Mouse (Mus musculus) thymus, postnatal 4 days (tissue): ENCODE data around the gene Numb.

Source experiments
- DNase-seq: peaks from one replicate; pipeline ENCODE4 v3.0.0; 2021

Gene Numb

DNA sequence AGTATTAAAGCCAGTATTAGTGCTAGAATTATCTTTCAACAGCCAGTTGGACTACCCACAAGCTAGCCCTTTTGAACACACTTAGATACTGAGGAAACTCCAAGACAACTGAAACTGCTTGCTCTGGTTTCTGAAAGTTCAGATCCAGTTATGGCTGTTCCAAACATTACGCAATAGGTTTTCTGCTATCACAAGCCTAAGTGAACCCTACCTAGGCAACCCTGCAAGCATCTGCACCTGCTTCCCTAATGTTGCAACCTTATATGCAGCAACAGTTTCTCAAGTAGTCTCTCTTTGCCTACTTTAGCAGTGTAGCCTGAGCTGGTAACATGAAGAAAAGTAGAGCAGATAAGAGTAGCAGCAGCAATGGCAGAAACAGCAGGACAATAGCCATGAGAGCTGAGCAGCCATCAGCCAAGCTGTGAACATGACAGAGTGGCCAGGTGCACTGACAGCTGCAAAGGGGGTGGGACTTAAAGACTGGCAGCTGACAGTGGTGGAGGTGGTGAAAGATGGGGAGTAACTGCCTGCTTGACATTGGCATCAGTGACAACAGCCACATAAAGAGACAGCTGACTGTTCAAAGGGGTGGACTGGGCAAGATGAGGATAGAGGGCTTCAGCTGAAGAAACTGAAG, 73.0 kb downstream of the Numb start:
- DNase-seq, result no peak

DNA sequence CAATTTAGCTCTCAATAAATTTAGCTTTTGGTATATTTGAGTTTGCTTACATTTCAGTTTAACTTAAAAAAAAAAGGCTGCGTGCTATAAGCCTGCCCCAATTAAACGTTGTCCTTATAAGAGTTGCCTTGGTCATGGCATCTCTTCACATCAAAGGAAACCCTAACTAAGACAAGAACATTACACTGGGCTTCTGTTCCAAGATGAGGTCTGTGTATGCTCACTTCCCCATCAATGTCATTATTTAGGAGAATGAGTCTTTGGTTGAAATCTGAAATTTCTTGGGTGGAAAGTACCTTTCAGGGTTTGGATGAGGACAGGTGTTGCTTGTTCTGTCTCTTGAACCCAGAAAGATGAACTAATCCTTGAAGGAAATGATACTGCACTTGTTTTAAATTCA, 73.9 kb downstream of the Numb start:
- DNase-seq, result no peak

DNA sequence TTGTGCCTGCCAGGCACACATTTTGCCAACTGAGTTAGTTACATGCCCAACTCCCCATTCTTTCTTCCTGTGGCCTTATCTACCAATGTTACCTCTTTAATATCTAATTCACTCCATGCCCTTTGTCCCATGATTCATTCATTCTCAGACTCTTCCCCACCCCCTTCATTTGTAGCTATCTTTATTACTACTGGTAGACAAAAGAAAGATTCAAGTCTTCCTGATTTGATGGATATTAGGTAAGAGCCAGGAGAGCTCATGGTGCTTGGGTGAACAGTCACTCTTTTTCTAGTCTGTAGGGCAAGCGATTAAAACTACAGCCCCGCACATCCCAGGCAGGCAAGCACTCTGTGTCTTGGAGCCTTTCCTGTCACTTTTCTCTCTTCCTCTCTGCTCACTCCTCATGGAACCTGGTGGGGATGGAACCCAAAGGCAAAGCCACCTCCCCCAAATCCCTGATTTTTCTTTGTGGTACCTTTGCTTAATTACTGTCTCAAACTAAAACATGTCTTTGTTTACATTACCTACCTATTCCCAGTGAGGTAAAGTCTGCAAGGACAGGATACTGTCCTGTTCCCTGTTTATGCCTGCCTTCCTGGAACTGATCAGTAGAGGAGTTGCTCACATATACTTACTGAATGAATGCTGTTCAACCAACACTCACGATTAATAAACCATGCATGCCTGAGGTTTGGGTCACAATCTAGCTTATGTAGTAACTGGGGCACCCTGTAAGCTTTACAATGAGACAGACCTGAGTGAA, 78.9 kb downstream of the Numb start:
- DNase-seq, result no peak

DNA sequence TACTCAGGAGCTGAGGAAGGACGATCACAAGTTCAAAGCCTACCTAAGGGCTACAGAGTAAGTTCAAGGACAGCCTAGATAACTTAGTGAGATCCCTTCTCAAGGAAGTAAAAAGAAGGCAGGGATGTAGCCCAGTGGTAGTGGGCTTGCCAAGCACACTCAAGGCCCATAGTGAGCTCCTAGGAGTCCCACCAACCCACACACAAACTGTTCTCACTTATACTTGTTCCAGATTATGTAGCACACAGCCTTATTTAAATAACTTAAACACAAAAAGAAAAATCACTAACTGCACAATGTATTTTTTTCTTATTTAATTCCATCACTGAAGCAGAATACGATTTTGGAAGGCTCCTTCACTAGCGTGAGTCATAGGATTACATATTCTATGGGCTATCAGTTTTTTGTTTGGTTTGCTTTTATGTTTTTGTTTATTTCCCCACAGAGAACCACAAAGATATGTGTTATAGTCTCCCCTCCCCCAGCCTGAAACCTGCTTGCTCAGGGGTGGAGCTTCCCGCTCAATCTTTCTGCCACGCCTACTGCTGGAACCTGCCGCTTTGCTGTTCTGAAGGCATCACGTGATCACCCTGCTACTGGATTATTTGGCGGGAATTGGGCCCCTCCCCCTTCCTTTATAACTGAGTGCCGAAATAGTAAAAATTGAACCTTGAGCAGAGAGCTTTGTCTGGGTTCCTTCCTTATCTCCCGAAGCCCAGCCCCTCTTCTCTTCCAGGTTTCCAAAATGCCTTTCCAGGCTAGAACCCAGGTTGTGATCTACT, 80.1 kb downstream of the Numb start:
- no peak for DNase-seq

DNA sequence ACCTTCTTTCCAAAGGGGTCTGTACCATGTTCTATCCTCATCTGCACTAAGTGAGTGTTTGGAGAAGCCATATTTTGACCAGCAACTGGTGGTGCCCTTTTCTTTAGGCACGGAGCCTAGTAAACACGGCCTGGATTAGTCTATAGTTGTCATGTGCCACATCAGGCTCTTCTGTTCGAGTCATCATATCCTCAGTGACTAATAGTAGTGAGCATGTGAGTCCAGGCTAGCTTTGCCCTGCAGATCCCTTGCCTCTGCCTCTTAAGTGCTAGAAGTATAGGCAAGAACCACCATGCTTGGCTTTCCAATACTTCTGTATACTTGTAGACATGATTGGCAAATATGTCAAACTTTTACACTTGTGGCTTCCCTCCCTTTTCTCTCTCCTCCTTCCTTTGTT, 87.8 kb downstream of the Numb start:
- no peak for DNase-seq

DNA sequence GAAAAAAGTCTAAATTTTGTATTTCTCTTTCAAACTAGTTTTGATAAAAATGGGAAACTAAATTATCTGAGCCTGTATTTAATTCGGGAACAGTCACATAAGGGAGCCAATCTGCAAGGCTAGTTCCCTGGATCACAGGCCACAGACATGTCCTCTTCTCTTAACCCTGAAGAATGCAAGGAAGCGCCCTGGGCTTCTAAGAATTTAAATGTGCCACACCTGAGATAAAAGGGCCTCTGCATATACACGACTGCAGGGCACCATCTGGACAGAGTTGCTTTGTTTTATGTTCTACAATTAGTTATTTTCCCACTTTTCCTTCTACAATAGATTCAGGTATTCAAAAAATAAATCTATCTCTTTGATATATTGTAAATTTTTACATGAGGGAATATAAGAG, 91.3 kb downstream of the Numb start:
- DNase-seq, result no peak

DNA sequence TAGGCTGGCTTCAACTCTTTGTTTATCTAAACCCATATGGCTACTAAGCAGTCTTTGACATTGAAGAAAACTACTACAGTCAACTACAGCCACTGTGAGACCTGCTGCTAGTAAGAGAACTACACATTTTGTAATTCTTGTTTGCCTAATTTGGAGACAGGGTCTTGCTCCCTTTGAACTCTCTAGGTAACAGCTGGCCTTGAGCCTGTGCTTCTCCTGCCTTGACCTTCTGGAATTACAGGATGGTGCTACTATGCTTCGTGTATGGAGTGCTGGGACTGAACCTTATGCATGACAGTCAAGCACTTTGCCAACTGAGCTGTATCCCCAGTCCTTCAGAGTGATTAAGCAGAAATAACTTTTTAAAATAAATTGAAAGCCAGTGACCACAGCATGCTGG, 105.1 kb downstream of the Numb start:
- no peak for DNase-seq

DNA sequence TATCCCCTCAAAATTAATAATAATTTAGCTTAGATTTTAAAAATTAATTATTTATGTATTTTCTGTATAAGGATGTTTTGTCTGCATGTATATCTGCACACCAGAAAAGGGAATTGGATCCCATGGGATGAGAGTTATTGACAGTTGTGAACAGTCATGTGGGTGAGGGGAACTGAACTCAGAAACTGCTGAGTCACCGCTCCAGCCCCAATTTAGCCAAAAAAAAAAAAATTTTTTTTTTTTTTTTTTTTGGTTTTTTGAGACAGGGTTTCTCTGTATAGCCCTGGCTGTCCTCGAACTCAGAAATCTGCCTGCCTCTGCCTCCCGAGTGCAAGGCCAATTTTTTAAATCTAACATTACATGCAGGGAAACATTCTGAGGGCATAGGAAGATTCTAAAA, 109.8 kb downstream of the Numb start:
- no peak for DNase-seq

DNA sequence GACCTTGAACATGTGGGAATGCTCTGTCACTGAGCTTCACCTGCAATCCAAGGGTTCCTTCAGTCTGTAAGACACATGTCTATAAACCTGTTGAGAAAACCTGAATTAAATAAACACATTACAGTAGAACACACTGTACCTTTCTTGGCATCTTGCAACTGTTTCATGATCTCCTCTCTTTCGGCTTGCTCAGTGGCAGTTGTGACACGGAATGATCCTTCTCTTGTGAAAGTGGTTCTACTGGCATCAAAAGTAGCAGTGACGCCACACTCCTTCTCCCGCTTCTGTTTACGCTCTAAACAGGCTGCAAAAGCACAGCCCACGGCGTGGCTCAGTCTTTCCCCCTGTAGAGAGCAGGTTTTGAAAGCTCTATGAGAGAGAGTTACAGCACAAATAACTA, 118.1 kb downstream of the Numb start:
- DNase-seq, result no peak

DNA sequence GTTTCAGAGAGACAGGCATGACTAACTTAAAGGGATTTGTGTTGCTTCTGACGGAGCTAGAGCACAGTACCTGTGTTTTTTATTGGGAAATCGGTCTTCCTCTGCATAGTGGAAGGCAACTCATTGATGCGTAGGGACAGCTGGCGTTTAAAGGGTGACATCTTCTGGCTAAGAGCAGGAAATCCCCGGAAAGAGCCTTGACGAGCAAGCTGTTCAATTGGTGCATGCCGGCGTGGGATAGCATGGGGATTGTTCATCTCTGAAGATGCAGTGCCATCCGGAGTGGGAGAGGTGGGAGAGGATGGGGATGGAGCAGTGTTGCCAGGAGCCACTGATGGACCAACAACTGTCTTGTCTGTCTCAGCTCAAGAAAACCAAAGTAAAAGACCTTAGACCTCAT, 120.8 kb downstream of the Numb start:
- DNase-seq, result no peak

DNA sequence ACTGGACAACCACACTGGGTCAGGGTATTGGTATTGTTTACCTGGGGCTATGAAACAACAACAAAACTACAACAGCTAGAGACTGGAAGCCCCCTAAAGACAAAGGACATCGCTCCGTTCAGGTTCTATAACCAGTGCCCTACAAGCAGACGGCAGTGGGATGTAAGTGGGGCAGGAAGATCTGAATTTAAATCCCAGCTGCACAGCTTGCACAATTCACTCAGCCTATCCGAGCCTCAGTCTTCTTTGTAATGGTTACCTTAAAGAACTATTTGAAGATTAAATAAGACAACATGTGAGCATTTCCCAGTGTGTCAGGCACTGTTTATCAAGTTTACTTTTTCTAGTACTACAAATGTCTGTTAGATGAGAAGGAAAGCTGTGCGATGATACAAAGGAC, 123.4 kb downstream of the Numb start:
- no peak for DNase-seq

DNA sequence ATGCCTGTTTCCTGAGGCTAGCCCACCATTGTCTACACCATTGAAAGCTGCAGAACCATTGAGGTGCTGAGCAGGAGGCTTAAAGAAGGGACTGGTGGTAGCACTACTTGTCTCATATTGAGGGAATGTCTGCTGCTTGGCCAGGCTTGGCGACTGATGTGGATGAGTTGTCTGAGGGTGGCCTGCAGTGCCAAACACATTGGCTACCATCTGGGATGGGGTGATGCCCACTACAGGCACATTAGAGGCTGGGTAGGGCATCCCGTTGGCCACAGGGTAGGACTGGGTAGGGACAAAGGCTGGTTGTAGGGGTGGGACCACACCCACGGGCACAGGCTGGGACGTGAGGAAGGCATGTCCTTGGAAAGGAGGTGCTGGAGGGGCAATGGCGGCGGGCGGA, 126.1 kb downstream of the Numb start:
- DNase-seq, result no peak

DNA sequence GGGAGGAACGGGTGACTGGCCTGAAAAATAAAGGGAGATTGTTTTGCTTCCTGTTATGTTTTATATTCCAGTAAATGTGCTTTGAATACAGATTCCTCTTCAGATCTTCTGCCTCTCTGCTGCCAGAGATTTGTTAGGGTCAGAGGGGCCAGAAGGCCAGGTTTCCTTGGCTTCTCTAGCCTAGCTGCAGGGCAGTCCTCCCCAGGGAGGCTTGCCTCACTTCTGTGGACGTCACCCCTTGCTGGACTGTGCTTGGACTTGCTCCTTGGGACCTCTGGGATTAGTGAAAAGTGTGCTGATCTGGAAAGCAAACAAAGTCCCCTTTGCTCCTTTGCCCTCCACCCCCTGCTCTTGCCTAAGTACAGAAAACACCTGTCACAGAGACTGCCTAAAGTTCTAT, 126.7 kb downstream of the Numb start:
- DNase-seq, result no peak

DNA sequence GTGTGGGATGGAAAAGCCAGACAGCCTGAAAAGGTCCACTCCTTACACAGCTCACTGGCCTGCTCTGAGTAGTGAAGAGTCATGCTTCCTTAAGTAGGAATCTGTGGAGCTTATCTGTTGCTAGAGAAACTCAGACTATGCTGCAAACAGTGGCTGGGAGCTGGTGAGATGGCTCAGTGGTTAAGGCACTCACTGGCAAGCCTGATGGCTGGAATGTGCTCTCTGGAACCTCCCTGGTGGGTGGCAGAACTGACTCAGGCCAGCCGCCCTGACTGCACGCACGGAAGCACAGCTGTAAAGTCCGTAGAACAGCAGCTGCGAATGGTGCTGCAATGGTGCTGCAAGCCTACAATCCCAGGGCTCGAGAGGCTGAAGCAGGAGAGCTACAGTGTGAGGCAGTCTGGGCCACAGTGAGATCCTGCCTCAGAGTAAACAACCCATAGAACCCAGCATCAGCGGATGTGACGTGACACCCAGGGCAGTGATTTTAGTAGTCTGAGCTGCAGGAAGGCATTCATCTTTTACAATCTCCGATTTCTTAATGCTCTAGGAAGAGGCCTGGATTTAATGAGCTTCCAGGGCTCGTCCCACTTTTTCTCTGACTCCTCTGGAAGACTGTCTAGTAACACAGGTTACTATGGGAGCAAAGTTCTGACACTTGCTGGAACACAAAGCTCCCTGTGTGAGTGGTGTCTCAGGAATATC, 128.9 kb downstream of the Numb start:
- DNase-seq, result no peak

DNA sequence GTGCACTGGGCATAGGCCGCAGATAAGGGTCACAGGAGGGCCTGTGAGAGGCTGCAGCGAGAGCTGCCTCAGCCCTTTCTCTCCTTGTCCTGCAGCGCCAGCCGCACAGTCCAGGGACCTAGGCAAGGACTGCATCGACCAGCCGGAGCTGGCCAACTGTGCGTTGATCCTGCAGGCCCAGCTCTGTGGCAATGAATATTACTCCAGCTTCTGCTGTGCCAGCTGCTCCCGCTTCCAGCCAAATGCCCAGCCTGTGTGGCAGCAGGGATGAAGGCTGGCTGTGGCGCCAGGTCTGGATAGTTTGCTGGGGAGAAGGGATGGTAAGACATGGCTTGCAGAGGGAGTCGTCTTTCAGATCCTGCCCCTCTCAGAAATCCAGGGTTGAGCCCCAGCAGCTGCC, 130.0 kb downstream of the Numb start:
- DNase-seq, result no peak

DNA sequence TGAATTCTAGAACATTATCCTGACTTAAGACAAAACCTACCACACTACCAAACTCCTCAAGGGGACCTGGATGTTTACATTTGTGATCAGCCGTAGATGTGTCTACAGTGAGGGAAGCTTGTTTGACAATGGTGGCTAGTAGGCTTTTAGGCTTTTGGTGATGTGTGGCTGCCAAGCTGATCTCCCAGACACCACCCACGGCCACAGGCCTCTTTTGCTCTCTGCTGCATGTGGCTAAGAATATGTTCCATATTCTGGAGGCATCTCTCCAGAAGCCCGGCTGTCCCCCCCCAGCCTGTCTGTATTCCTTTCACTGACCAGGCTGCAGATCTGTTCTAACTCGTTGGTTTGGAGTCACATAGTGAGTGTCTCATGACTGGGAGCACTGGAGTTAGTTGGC, 131.0 kb downstream of the Numb start:
- DNase-seq, result no peak

DNA sequence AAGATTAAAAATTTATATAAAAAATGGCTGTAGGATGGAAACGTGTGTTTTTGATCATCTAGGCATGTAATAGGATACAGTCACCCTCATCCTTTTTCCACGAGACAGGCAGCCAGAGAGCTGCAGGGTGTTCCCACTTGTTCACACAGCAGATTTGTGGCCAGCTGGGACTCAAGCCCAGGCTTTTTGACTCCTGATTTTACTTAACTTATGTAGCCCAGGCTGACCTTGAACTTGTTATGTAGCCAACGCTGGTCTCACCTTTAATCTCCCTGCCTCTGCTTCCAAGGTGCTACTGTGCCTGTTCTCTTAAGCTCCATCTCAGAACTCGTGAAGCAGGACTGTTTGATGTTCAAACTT, 132.0 kb downstream of the Numb start:
- no peak for DNase-seq

DNA sequence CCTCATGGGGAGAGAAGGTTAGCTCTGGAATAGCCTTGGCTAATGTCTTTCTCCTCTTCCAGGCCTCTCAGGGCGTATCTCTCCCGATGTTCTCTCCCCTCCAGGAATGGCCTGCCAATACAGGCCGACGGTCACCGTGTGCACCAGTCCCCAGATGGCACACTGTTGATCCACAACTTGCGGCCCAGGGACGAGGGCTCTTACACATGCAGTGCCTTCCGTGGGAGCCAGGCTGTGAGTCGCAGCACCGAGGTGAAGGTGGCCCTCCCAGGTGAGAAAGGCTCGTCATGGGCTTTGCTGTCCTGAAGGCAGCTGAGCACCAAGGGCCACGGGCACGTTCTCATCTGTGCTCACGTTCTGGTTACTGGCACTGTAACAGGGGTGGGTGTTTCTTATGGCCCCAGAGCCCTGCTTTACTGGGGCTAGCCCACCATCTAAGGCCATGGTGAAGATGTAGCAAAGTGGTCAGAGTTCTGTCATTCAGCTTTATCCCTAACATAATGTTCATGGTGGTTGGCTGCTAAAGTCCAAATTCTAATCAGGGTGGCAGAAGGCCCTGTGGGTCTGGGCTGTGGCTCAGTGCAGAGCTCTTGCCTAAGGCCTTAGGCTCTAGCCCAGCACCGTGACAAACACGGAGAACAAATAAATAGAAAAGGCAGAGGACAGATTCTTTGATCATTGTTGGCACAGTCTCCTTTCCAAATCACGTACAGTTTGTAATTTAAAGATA, 132.5 kb downstream of the Numb start:
- DNase-seq, result no peak

DNA sequence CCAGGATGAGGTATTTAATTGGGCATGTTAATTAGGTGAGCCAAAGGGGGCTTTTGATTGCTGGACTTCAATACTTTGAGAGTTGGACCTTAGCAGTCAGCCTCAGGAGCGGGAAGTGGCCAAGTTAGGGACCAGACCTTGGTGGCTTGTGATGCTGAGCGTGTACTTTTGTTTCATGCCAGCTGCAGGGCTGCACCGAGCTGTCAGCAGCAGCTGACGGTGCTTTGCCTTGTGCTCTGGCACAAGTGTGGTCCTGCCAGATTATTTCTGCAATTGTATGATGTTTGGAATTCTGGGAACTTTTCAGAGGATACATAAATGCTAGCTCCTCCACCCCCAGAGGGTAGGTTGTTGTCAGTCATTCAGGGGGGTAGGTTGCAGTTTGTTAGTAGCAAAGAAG, 136.4 kb downstream of the Numb start:
- DNase-seq, result no peak

DNA sequence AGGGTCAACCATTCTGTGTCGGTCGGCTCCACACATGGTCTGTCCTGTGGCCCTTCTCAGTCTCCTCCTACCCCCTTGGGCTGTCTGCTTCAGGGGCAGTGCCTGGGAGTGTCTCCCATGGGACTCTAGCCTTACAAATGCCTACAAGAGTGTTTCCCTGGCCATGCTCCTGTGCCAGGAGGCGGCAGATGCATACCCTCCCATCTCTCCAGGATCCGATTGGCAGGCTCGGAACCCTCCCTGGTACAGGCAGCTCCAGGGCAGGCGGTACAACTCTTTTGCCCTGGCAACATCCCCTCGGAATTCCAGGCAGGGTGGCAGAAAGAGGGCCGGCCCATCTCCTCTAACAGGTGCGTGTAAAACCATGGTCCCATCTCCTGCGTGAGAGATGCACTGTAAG, 139.1 kb downstream of the Numb start:
- DNase-seq, result no peak

DNA sequence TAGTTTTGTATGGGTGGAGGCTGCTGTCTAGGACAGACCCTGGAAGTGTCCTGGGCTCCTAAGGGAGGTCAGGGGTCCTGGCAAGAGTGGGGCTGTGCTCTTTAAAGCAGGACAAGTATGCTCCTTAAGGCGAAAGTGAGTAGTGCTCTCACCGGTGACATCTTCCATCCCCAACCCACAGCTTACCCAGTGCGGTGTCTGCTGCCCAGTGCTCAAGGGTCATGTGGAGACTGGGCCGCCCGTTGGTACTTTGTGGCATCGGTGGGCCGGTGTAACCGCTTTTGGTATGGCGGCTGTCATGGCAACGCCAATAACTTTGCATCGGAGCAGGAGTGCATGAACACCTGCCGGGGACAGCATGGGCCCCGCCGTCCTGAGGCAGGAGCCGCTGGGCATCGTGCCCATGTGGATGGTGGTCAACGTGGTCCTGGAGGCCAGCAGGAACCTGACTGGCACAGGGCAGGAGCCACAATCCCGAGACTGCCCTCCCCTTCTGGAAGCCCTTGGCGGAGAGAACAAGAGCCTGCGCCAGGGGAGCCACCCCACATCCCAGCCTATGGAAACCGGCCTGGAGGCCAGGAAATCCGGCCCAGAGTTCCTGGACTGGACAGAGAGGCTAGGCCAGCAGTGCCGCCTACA, 140.0 kb downstream of the Numb start:
- no peak for DNase-seq

DNA sequence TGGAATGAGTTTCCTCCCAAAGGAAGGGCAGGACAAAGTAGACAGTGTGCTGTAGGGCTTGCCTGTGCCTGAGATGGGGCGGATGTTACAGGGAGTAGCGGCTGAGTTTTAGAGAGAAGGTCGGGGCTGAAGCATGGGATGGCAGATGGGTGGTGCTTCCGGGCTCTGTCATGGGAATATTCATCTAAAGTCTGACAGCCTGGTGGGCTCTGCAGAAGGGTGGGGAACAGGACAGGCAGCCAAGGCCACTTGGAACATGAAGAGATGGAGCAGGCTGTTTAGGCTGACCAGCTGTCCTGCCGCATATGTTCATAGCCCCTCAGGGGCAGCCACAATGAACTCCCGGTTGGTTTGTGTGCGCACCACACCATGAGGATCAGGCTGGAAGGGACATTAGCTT, 140.5 kb downstream of the Numb start:
- no peak for DNase-seq

DNA sequence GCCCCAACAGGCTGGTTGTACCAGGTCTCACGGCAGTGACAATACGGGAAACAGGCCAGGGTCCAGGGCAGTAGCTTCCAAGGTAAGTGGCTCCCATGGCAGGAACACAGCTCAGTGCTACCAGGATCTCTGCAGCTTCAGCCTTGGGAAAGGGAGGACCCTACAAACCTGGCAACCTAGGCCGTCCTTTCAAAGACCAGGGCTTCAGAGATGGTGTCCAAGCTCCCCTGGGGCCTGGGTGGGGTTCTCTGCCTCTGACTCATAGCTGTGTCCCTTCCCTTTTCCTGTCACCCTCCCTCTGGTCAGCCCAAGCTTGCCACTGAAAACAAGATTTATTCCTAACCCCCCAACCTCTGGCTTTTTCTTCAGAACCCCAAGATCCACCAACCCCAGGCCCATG, 141.6 kb downstream of the Numb start:
- no peak for DNase-seq
